Mouse (Mus musculus) liver, adult 2 months (tissue): ENCODE data around the gene Zic5.

ENCODE experiments used
- CTCF ChIP-seq: fragments of 200-500 bp; IDR thresholded peaks from 2 replicates; pipeline ENCODE4 v1.5.1; 2011; ENCODE audit warnings: low read depth, low read length, control low read depth
- POLR2A ChIP-seq: fragments of 200-500 bp; IDR thresholded peaks from 2 replicates; pipeline ENCODE4 v1.6.1; 2011; ENCODE audit warnings: low read length, control low read depth; ENCODE audit not compliant: insufficient read depth; ENCODE audit errors: extremely low read depth

DNA sequence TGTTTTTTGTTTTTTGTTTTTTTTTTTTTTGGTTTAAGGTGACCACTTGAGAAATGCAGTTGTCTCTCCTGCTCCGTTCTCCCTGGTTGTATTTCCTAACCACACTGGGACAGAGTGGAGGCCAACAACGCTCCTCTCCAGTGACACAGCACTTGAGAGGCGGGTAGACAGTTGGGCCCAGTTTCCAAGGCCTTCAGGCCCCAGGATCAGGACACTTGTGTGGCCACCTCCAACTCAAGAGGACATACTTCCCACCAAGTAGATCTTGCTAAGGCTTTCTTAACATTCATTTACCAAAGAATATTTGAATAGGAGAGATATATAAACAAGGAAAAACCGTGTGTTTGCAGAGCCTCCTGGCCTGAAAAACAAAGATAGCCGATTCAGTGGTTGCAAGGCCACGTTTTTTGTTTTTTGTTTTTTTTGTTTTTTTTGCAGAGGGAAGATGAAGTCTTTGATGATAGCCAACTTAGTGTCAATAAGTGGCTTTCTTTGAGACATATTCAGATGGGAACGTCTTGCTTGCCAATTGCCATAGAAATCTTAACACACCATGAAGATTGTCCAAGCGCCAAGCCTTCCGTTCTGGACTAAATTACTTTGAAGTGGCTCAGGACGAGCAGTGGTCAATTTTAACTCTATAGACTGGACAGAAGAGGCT, 10.4 kb downstream of the Zic5 start:
- TF ChIP-seq CTCF (no peak), POLR2A (no peak)
